Mouse (Mus musculus) intestine, postnatal 0 days (tissue): ENCODE measurements around the gene Csnk1g2. TPM values are rescaled to one million over a fixed set of nuclear protein-coding genes. Genes with fewer than 3 reads are reported as not detected.

Experiments used
- ATAC-seq: fragments of 200-750 bp; cut with Nextera tagmentation; 2 replicates; pipeline ENCODE4 v1.8.0; 2017; ENCODE audit warnings: mild to moderate bottlenecking, moderate TSS enrichment, moderate library complexity
- H3K27ac ChIP-seq: fragments of 300-500 bp; sonication (generic); 2 replicates; pipeline ENCODE4 v1.5.1; 2014; ENCODE audit warnings: mild to moderate bottlenecking, low read depth, low read length, moderate library complexity
- H3K27me3 ChIP-seq: fragments of 300-500 bp; sonication (generic); replicated peaks from 2 replicates; pipeline ENCODE4 v1.6.1; 2014; ENCODE audit warnings: low read length, mixed read lengths; ENCODE audit not compliant: control insufficient read depth, insufficient read depth
- H3K36me3 ChIP-seq: fragments of 300-500 bp; sonication (generic); 2 replicates; pipeline ENCODE4 v1.6.1; 2014; ENCODE audit warnings: mild to moderate bottlenecking, moderate library complexity; ENCODE audit not compliant: control insufficient read depth, insufficient read depth
- H3K4me1 ChIP-seq: fragments of 300-500 bp; sonication (generic); replicated peaks from 2 replicates; pipeline ENCODE4 v1.6.1; 2014; ENCODE audit warnings: antibody characterized with exemption, low read length, mixed read lengths; ENCODE audit not compliant: control insufficient read depth, insufficient read depth
- H3K4me2 ChIP-seq: fragments of 300-500 bp; sonication (generic); replicated peaks from 2 replicates; pipeline ENCODE4 v1.6.1; 2014; ENCODE audit warnings: low read depth, mild to moderate bottlenecking, moderate library complexity
- H3K4me3 ChIP-seq: fragments of 300-500 bp; sonication (generic); 2 replicates; pipeline ENCODE4 v1.5.1; 2014; ENCODE audit warnings: low read depth, low read length
- H3K9ac ChIP-seq: fragments of 300-500 bp; sonication (generic); 2 replicates; pipeline ENCODE4 v1.6.1; 2014; ENCODE audit warnings: mild to moderate bottlenecking, low read depth, low read length
- H3K9me3 ChIP-seq: fragments of 300-500 bp; sonication (generic); 2 replicates; pipeline ENCODE4 v1.6.1; 2016; ENCODE audit warnings: mixed run types; ENCODE audit not compliant: control insufficient read depth
- CTCF ChIP-seq: sonication (generic); IDR thresholded peaks from 2 replicates; pipeline ENCODE4 v1.5.1; 2016; ENCODE audit warnings: low read depth, mild to moderate bottlenecking, control low read depth, antibody characterized with exemption, moderate library complexity
- WGBS: fragments of 180-500 bp; shearing (Covaris S2); extraction: QIAGEN DNeasy Blood & Tissue Kit; methylation state at CpG from one replicate; pipeline ENCODE4 v1.1.7; 2014; 5-methylcytosine and 5-hydroxymethylcytosine counted together
- polyA plus RNA-seq: library from polyadenylated mRNA; unstranded; fragments of >200 nt; fragmentation: Nextera tagmentation; extraction: Ambion mirVana; gene quantifications from 2 replicates; pipeline ENCODE4 v1.2.1, GENCODE M21; 2015

The Csnk1g2 gene
- polyA plus RNA-seq, 1 experiment from 2014 or later, result 97.5 TPM

DNA sequence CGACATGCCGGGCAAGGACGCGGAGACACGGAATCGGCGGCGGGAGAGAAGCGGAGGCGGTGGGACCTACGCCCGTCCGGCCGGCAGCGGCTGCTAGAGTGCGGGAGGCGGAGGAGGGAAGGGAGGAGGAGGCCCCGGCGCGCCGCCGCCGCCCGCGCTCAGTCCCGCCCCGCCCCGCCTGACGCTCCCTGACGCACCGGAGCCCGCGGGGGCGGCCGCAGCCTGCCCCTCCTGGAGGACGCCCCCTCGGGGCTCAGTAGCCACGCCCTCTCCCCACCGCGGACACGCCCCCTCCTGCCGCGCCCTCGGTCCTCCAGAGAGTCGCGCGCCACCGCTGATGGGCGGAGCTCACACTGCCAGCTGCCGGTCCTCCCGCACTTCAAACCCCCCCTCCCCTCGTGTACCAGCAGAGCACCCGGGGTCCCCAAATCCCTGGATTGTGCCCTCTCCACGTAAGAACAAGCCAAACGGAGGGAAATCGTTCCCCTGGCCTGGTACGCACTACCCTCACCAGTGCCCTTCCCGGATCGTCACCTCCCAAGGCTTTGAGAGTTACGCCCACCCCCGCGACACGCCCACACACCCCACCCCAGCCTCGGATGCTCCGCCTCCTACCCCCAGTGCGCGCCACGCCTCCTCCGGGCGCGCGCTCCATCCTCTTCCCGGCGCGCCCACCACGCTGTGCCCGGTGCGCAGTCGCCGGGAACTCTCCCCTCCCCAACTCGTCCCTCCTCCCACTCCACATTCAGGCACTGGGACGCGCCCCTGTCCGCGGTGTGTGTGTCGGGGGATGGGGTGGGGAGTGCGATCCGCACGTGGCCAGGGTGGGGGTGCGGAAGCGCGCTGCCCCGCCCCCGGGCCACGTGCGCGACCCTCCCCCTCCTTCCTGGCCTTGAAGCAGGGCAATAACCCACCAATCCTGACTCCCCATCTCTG lies 45.2 kb upstream of the Csnk1g2 start, which contains the start of gene Klf16:
Gene Klf16 (minus strand): TSS at position 127 of the 936 bp plus-strand sequence.
- Histone ChIP-seq H3K4me2 (peak within 1 kb of the TSS; percentile 96), H3K4me3 (peak within 1 kb of the TSS; percentile 75), H3K9me3 (no peaks in the 10 kb centered on the region), H3K9ac (peak within 1 kb of the TSS; percentile 59), H3K27ac (peak within 1 kb of the TSS; percentile 86), H3K4me1 (peaks cover 3% of the 10 kb centered on the region; the same call in 1 of the 2 replicates), H3K36me3 (peaks cover 5% of the 10 kb centered on the region; the same call in 1 of the 2 replicates), H3K27me3 (no peaks in the 10 kb centered on the region)
- under 1% methylated on average over 56 of the region's 97 CpGs for WGBS
- peak; percentile 86 for ATAC-seq
- TF ChIP-seq CTCF, result peak; percentile 14; the same call in 1 of the 2 replicates

DNA sequence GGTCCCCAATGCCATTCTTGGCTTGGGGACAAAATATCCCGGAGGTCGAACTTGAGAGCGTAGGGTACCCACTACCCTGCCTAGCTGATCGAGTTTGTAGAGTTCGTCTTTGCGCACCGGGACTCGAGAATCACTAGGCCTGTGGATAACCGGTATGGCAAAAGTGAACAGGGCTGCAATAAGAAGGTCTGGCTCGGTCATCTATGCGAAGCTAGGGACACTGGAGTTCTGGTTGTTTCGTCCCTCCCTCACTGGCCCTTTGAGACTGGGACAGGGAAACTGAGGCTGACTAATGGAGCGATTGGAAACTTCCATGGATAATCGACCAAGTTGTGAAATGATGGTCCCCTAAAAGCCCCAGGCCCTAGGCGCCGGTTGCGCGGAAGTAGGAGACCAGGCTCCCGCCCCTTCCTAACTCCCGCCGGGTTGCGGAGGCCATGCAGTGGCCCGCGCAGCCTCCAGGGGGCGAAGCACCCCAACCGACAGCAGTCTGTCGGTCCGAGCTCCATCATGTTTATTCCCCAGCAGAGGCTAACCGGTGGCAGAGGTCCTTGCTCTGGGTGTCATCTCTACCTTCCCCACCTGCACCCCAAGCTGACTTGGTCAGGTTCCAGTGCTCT lies 44.4 kb upstream of the Csnk1g2 start:
- H3K36me3 ChIP-seq, result peaks cover 7% of the 10 kb centered on the region; the same call in 1 of the 2 replicates
- peak; percentile 59 for ATAC-seq
- under 1% methylated on average over 29 of the region's 29 CpGs for WGBS
- peak overlapping the region; percentile 34; the same call in 1 of the 2 replicates for H3K9ac ChIP-seq
- H3K4me3 ChIP-seq, result peak overlapping the region; percentile 75
- H3K4me2 ChIP-seq, result peak overlapping the region; percentile 96
- H3K4me1 ChIP-seq, result peaks cover 3% of the 10 kb centered on the region; the same call in 1 of the 2 replicates
- TF ChIP-seq CTCF, result peak; percentile 93
- H3K9me3 ChIP-seq, result no peaks in the 10 kb centered on the region
- peak overlapping the region; percentile 86 for H3K27ac ChIP-seq
- no peaks in the 10 kb centered on the region for H3K27me3 ChIP-seq

DNA sequence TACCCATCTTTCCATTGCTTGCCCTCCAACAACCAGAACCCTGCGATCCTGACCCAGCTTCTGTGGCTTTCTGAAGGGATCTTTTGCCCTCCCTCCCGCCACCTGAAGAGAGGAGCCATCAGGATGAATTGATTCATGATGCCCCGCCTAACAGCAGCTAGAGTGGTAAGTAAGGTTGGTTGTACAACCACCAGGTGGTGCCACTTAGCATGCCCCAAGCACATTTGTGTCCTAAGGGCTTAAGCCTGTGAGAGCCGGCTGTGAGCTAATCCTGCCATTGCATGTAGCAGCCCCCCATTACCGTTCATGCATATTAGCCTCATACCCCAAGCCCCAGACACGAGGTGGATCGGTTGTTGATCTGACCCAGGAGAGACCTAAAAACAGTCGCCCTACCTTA lies 43.7 kb upstream of the Csnk1g2 start:
- peak; percentile 32 for ATAC-seq
- H3K4me3 ChIP-seq, result peak overlapping the region; percentile 75; the same call in 1 of the 2 replicates
- WGBS, result 8% methylated on average over 8 of the region's 8 CpGs
- peaks cover 13% of the 10 kb centered on the region; the same call in 1 of the 2 replicates for H3K36me3 ChIP-seq
- TF ChIP-seq CTCF, result peak; percentile 87
- no peaks in the 10 kb centered on the region for H3K27me3 ChIP-seq
- no peak overlapping the region for H3K9ac ChIP-seq
- H3K9me3 ChIP-seq, result no peaks in the 10 kb centered on the region
- H3K4me2 ChIP-seq, result peak overlapping the region; percentile 96
- H3K27ac ChIP-seq, result peak overlapping the region; percentile 86; the same call in 1 of the 2 replicates
- H3K4me1 ChIP-seq, result peaks cover 3% of the 10 kb centered on the region; the same call in 1 of the 2 replicates

DNA sequence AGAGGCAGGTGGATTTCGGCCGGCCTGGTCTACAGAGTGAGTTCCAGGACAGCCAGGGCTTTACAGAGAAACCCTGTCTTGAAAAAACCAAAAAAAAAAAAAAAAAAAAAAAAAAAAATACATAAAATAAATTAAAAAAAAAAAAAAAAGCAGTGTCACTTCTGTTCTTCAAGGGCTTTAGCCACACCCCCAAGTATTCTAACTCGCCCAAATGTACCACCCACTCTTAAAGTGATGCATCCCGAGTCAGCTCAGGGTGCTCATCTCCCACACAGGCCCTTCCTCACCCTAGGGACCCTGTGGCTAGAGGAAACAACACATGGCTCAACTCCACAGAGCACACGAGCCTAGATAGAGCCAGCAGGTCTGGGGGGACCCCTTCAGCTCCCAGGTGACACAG lies 39.6 kb upstream of the Csnk1g2 start:
- TF ChIP-seq CTCF, result no peak
- no peaks in the 10 kb centered on the region for H3K9me3 ChIP-seq
- H3K4me2 ChIP-seq, result no peak overlapping the region
- H3K36me3 ChIP-seq, result peaks cover 41% of the 10 kb centered on the region; the same call in 1 of the 2 replicates
- H3K9ac ChIP-seq, result no peak overlapping the region
- 82% methylated on average over 5 of the region's 5 CpGs for WGBS
- no peak for ATAC-seq
- no peak overlapping the region for H3K4me3 ChIP-seq
- no peaks in the 10 kb centered on the region for H3K27me3 ChIP-seq
- H3K4me1 ChIP-seq, result peaks cover 4% of the 10 kb centered on the region; the same call in 1 of the 2 replicates
- no peak overlapping the region for H3K27ac ChIP-seq

DNA sequence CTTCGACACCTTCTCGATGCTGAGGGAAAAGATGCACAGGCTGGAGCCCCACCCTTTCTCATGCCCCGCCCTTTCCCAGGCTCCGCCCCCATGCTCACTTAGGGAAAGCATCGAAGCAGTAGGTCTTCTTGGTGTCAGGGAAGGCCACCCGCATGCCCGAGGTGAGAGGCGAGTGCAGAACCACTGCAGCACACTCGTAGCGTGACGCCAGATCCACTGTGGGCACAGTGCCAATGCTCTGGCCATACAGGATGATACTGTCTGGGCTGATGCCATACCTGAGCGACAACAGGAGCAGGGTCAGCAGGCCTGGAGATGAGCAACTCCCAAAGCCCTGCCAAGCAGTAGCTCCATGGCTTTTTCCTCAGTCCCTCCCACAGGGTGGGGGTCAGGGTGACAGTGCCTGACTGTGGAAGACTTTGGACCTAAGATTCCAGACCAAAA lies 38.6 kb upstream of the Csnk1g2 start:
- 51% methylated on average over 12 of the region's 12 CpGs for WGBS
- H3K27ac ChIP-seq, result no peak overlapping the region
- no peaks in the 10 kb centered on the region for H3K27me3 ChIP-seq
- TF ChIP-seq CTCF, result no peak
- no peak overlapping the region for H3K9ac ChIP-seq
- ATAC-seq, result no peak
- H3K4me1 ChIP-seq, result peaks cover 9% of the 10 kb centered on the region; the same call in 1 of the 2 replicates
- H3K9me3 ChIP-seq, result no peaks in the 10 kb centered on the region
- H3K4me2 ChIP-seq, result no peak overlapping the region
- no peak overlapping the region for H3K4me3 ChIP-seq
- peaks cover 41% of the 10 kb centered on the region; the same call in 1 of the 2 replicates for H3K36me3 ChIP-seq
